13 mouse cellular contexts compared by ENCODE assay signal in genomic region chr16:65066264-65066663, GRCm38 (mm10). TPM values are rescaled to one million over a fixed set of nuclear protein-coding genes. Genes with fewer than 3 reads are reported as not detected.
"Had no signal": no experiment of that assay in that cellular context is flagged by ENCODE, and none has a peak within 500 bp of the region (broad histone marks: within the 10 kb centered on the region; RNA-seq: fewer than 3 reads in every experiment).

No protein-coding gene starts in this region.

- DNase-seq: retina, postnatal 1 day; right cerebral cortex, adult 18-20 months; right cerebral cortex, postnatal 14 days; right cerebral cortex, postnatal 25 days; right cerebral cortex, postnatal 4 days; spleen, adult 18-20 months; thymus, adult 18-20 months; thymus, adult 2 months; thymus, postnatal 14 days; thymus, postnatal 25 days; thymus, postnatal 36 days; thymus, postnatal 4 days had no signal

RNA-seq across cellular contexts. Expression of gene Htr1f, which starts 39.4 kb away (rescaled TPM):
- total RNA-seq: neutrophil, adult 5-6 weeks had no signal
